Mouse (Mus musculus): ENCODE data around the gene Parp11. TPM values are rescaled to one million over a fixed set of nuclear protein-coding genes. Genes with fewer than 3 reads are reported as not detected.

The Parp11 gene
- total and polyA plus RNA-seq, 3 experiments: 5.3 to 8.2 (median 7.0) TPM

- Histone ChIP-seq H3K4me1 (ENCODE audit: control insufficient read depth, insufficient read depth, low read length) (no peaks in the 10 kb centered on the region), H3K4me3 (no peak overlapping the region), H3K79me2 (replicated peaks; ENCODE audit: control insufficient read depth, insufficient read depth, low read length) (no peaks in the 10 kb centered on the region), H3K36me3 (ENCODE audit: control insufficient read depth, insufficient read depth, low read length) (no peaks in the 10 kb centered on the region), H3K27ac (no peak overlapping the region), H3K27me3 (ENCODE audit: control insufficient read depth, insufficient read depth, low read length) (no peaks in the 10 kb centered on the region), H3K9ac (ENCODE audit: low read depth, low read length) (no peak overlapping the region)
- DNase-seq: no peak
- 65% methylated on average over 5 of the region's 5 CpGs for WGBS
- intact Hi-C loops (cut with DNase I): loop anchor here (5.0 kb wide), 1 partner anchor 383 kb away; no protein-coding TSS in a partner anchor
- no peak for TF ChIP-seq CTCF (IDR thresholded peaks at IDR 0.05)
These were observed 93.0 kb downstream of the Parp11 start for GRCm38 (mm10) chr6:127539659-127540058.

GRCm38 (mm10) chr6:127540517-127540916 lies 93.9 kb downstream of the Parp11 start:
- no peak overlapping the region for H3K4me3 ChIP-seq
- H3K4me1 ChIP-seq (ENCODE audit: control insufficient read depth, insufficient read depth, low read length): no peaks in the 10 kb centered on the region
- H3K27me3 ChIP-seq (ENCODE audit: control insufficient read depth, insufficient read depth, low read length): no peaks in the 10 kb centered on the region
- no peaks in the 10 kb centered on the region for H3K36me3 ChIP-seq (ENCODE audit: control insufficient read depth, insufficient read depth, low read length)
- WGBS: 75% methylated on average over 4 of the region's 4 CpGs
- intact Hi-C loops (cut with DNase I): loop anchor here (5.0 kb wide), 1 partner anchor 382 kb away; no protein-coding TSS in a partner anchor
- H3K9ac ChIP-seq (ENCODE audit: low read depth, low read length): no peak overlapping the region
- no peak overlapping the region for H3K27ac ChIP-seq
- TF ChIP-seq CTCF (IDR thresholded peaks at IDR 0.05) (no peak), EP300 (IDR thresholded peaks at IDR 0.05; ENCODE audit: insufficient read depth, low read depth, low read length) (no peak), POLR2A (IDR thresholded peaks at IDR 0.05; ENCODE audit: insufficient read depth, low read depth, low read length) (no peak)
- DNase-seq: no peak
- H3K79me2 ChIP-seq (replicated peaks; ENCODE audit: control insufficient read depth, insufficient read depth, low read length): no peaks in the 10 kb centered on the region

- TF ChIP-seq EP300 (IDR thresholded peaks at IDR 0.05; ENCODE audit: insufficient read depth, low read depth, low read length): no peak
- peak; percentile 84 for TF ChIP-seq CTCF (IDR thresholded peaks at IDR 0.05)
- Histone ChIP-seq H3K27me3 (ENCODE audit: control insufficient read depth, insufficient read depth, low read length) (no peaks in the 10 kb centered on the region), H3K79me2 (replicated peaks; ENCODE audit: control insufficient read depth, insufficient read depth, low read length) (no peaks in the 10 kb centered on the region), H3K4me3 (no peak overlapping the region), H3K36me3 (ENCODE audit: control insufficient read depth, insufficient read depth, low read length) (no peaks in the 10 kb centered on the region), H3K4me1 (ENCODE audit: control insufficient read depth, insufficient read depth, low read length) (no peaks in the 10 kb centered on the region; the same call in 1 of the 2 replicates), H3K9ac (ENCODE audit: low read depth, low read length) (no peak overlapping the region), H3K27ac (no peak overlapping the region)
- WGBS: 34% methylated on average over 18 of the region's 18 CpGs
- intact Hi-C loops (cut with DNase I): loop anchor here (1.0 to 5.0 kb wide), 3 partner anchors 42 to 381 kb away; no protein-coding TSS in a partner anchor
- peak in 1 of 2 experiments; percentile 44 for DNase-seq
These were observed 95.2 kb downstream of the Parp11 start for GRCm38 (mm10) chr6:127541617-127542374.

Other genes starting within 250 kb of the Parp11 start
- gene Cracr2a, start 114.5 kb downstream of the Parp11 start, total RNA-seq (2021): 1 to 10 TPM; 1.1 to 1.4 TPM
- gene Cracr2a, start 114.5 kb downstream of the Parp11 start, polyA plus RNA-seq (2012; rRNA removed): 1.4 and 1.5 TPM in 2 replicates